Mouse (Mus musculus): ENCODE results near the gene Hes5. TPM values are rescaled to one million over a fixed set of nuclear protein-coding genes. Genes with fewer than 3 reads are reported as not detected.

The Hes5 gene
- polyA plus RNA-seq, 1 experiment from 2014 or later: 135 TPM

DNA sequence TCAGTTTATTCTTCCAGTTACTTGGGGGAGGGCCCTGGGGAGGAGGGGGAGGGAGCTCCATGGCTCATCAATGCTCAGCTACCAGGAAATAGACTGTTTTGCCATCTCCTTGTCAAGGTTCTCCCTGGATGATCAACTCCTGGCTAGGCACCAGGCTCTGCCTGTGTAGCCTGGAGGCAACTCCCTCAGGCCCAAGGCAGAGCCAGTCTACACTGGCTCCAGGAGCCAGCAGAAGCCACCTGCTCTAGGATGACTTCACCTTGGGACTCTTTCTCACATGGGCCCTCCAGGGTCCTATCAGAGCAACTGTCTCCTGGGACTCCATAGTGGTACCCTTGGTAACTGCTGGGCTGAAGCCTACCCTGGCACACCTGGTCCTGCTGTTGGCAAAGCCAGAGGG is 47.4 kb downstream of the Hes5 start:
- ATAC-seq: no peak
- Histone ChIP-seq H3K27ac (ENCODE audit: low read length) (no peak overlapping the region), H3K9me3 (replicated peaks; ENCODE audit: control insufficient read depth, low read length, poor library complexity, severe bottlenecking) (no peaks in the 10 kb centered on the region), H3K4me3 (ENCODE audit: low read depth, low read length) (no peak overlapping the region), H3K4me1 (ENCODE audit: control insufficient read depth, insufficient read depth, low read length) (no peaks in the 10 kb centered on the region), H3K27me3 (ENCODE audit: control insufficient read depth, insufficient read depth, low read depth, low read length) (no peaks in the 10 kb centered on the region), H3K9ac (ENCODE audit: low read depth, low read length) (no peak overlapping the region), H3K36me3 (ENCODE audit: control insufficient read depth, insufficient read depth, low read length) (no peaks in the 10 kb centered on the region), H3K4me2 (ENCODE audit: low read length) (no peak overlapping the region)

DNA sequence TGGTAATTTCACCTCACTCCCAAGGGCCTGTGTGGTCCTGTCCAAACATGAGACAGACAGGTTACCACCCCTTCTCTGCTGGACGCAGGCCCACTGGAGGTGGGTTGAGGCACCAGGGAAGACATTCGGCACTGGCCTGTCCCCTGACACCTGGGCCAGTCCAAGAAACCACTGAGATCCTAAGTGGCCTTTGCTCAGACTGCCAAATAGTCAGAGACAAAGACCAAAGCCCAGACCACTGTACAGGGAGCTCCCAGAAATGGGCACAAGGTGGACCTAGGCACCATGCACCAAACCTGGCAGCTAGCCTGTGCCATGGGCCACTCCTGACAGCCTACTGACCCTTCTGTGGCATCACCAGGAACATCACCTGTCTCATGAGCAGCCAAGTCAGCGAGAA is 48.5 kb downstream of the Hes5 start:
- no peak overlapping the region for H3K4me2 ChIP-seq (ENCODE audit: low read length)
- no peak overlapping the region for H3K9ac ChIP-seq (ENCODE audit: low read depth, low read length)
- no peaks in the 10 kb centered on the region for H3K27me3 ChIP-seq (ENCODE audit: control insufficient read depth, insufficient read depth, low read depth, low read length)
- no peak overlapping the region for H3K4me3 ChIP-seq (ENCODE audit: low read depth, low read length)
- WGBS: 82% methylated on average over 3 of the region's 3 CpGs
- no peaks in the 10 kb centered on the region for H3K9me3 ChIP-seq (replicated peaks; ENCODE audit: control insufficient read depth, low read length, poor library complexity, severe bottlenecking)
- H3K36me3 ChIP-seq (ENCODE audit: control insufficient read depth, insufficient read depth, low read length): no peaks in the 10 kb centered on the region
- no peak for ATAC-seq
- no peaks in the 10 kb centered on the region for H3K4me1 ChIP-seq (ENCODE audit: control insufficient read depth, insufficient read depth, low read length)
- H3K27ac ChIP-seq (ENCODE audit: low read length): no peak overlapping the region

DNA sequence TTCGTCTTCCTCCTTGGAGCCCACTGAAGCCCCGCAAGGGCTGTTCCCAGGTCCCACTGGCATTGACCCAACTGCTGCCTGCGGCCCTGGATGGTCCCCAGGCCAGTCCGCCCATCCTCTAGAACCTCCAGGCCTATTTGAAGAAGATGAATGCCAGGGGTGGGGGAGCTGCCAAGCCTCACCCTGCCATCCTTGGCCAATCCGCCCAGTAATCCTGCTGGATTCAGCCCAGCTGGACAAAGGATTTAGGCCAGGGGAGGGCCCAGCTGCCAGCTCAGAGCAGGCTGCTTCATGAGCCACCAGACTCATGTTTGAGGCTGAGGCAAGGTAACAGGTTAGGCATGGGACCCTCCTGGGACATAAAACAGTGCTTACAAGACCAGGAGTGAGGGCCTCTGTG is 50.1 kb downstream of the Hes5 start:
- ATAC-seq: no peak
- Histone ChIP-seq H3K27me3 (ENCODE audit: control insufficient read depth, insufficient read depth, low read depth, low read length) (no peaks in the 10 kb centered on the region), H3K4me2 (ENCODE audit: low read length) (no peak overlapping the region), H3K9ac (ENCODE audit: low read depth, low read length) (no peak overlapping the region), H3K27ac (ENCODE audit: low read length) (no peak overlapping the region), H3K9me3 (replicated peaks; ENCODE audit: control insufficient read depth, low read length, poor library complexity, severe bottlenecking) (no peaks in the 10 kb centered on the region), H3K4me1 (ENCODE audit: control insufficient read depth, insufficient read depth, low read length) (0 out of 2 replicates have a peak, but pooled peaks cover 2% of the 10 kb centered on the region), H3K4me3 (ENCODE audit: low read depth, low read length) (no peak overlapping the region), H3K36me3 (ENCODE audit: control insufficient read depth, insufficient read depth, low read length) (no peaks in the 10 kb centered on the region)
- WGBS: 65% methylated on average over 5 of the region's 5 CpGs

DNA sequence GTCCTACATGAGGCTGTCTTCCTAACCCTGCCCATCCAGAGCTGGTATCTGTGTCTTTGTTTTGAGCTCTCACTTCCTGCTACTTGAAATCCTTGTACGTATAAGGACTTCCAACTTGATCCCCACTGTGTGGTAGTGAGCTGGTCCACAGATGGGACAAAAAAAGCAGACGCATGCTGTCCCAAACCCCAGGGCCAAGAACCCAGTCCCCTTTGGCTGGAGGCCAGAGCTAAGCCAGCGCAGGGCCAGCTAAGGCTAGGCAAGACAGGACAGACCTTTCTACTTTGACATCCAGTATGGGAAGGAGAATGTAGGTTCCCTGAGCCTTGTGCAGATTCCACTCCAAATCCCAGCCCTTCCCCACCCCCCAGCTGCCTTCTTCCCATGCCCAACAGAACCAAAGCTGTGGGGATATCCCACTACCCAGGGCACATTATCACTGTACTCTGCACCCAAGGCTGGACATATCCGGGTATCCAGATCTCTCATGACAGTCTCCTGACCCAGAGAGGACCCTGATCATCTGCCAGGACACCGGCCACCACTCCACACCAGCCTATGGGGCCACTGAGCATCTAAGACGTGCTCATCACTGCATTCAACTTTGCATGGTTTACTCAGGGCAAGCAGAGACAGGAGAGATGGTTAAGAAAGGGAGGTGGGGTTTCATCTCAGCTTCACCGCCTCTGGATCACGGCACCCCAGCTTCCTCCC is 50.7 kb downstream of the Hes5 start:
- Histone ChIP-seq H3K27ac (ENCODE audit: low read length) (no peak overlapping the region), H3K9me3 (replicated peaks; ENCODE audit: control insufficient read depth, low read length, poor library complexity, severe bottlenecking) (no peaks in the 10 kb centered on the region), H3K9ac (ENCODE audit: low read depth, low read length) (no peak overlapping the region), H3K36me3 (ENCODE audit: control insufficient read depth, insufficient read depth, low read length) (no peaks in the 10 kb centered on the region), H3K4me3 (ENCODE audit: low read depth, low read length) (no peak overlapping the region), H3K4me2 (ENCODE audit: low read length) (no peak overlapping the region), H3K27me3 (ENCODE audit: control insufficient read depth, insufficient read depth, low read depth, low read length) (no peaks in the 10 kb centered on the region), H3K4me1 (ENCODE audit: control insufficient read depth, insufficient read depth, low read length) (0 out of 2 replicates have a peak, but pooled peaks cover 2% of the 10 kb centered on the region)
- WGBS: 75% methylated on average over 8 of the region's 8 CpGs
- ATAC-seq: no peak

Other genes with a start within 250 kb of the Hes5 start
- gene Ttc34, start 123.5 kb upstream of the Hes5 start, polyA plus RNA-seq (2015; fragmentation: Nextera tagmentation; extraction: Ambion mirVana): 1.5 and 2.9 TPM in 2 replicates
- 0.31 and 0.98 TPM in 2 replicates for gene Mmel1, start 91.3 kb upstream of the Hes5 start, polyA plus RNA-seq (2015; fragmentation: Nextera tagmentation; extraction: Ambion mirVana)
- gene Fam213b, start 61.8 kb upstream of the Hes5 start, polyA plus RNA-seq (2015; fragmentation: Nextera tagmentation; extraction: Ambion mirVana): 59.3 and 64.5 TPM in 2 replicates
- 0.42 TPM in 1 of 2 replicates, not detected in the other for gene Tnfrsf14, start 32.4 kb upstream of the Hes5 start, polyA plus RNA-seq (2015; fragmentation: Nextera tagmentation; extraction: Ambion mirVana)
- gene Pank4, start 3.2 kb downstream of the Hes5 start, polyA plus RNA-seq (2015; fragmentation: Nextera tagmentation; extraction: Ambion mirVana): 42.1 and 45.5 TPM in 2 replicates
- gene Plch2, start 95.9 kb downstream of the Hes5 start, polyA plus RNA-seq (2015; fragmentation: Nextera tagmentation; extraction: Ambion mirVana): 23.3 and 25.4 TPM in 2 replicates
- gene Pex10, start 106.1 kb downstream of the Hes5 start, polyA plus RNA-seq (2015; fragmentation: Nextera tagmentation; extraction: Ambion mirVana): 22.2 and 22.8 TPM in 2 replicates
- 121 and 124 TPM in 2 replicates for gene Rer1, start 125.5 kb downstream of the Hes5 start, polyA plus RNA-seq (2015; fragmentation: Nextera tagmentation; extraction: Ambion mirVana)
- gene Morn1, start 125.7 kb downstream of the Hes5 start, polyA plus RNA-seq (2015; fragmentation: Nextera tagmentation; extraction: Ambion mirVana): 7.3 and 8.9 TPM in 2 replicates